Mouse (Mus musculus): ENCODE data around the gene Lrrtm1.

Lrrtm1 gene

GRCm38 (mm10) chr6:77242601-77243406 lies at the start of gene Lrrtm1:
Gene Lrrtm1 (plus strand): TSS chr6:77242689.
- DNase-seq, result peak; percentile 63 to 64

- DNase-seq, result no peak
Measured at GRCm38 (mm10) chr6:77196650-77197049, 45.8 kb upstream of the Lrrtm1 start.

DNA sequence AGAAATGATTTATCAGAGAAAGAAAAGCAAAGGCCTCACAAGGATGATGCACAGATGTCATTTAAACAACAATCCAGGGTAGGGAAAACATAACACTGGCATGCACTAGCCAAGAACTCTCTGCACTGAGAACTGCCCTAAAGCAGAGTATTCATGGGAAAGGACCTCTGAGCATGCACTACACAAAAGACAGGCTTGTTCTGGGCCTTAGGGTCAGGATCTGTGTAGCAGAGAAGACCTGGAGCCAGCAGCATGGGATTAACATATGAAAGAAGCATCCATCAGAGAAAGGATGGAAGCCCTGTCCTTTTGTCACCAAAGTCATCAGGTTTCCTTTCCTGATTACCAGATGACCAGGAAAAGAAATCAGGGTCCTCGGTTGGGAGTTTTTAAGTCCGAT lies 43.1 kb upstream of the Lrrtm1 start:
- no peak for DNase-seq

DNA sequence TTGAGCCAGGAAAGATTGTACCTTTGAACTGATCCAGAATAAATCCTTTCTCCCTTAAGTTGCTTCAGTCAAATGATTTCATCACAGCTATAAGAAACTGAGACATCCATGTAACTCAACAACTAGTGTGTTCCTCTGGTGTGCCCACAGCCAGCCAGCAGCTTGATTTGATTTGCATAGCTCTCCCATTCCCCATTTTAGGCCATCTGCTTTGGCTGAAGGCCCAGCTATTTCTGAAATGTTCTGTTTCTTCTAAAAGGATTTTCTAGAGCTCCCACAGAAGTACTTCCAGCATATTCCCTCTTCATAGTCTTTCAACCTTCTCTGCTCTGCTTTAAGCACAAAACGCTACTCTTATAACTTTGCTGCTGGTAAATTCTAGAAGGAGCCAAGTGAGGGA lies 33.3 kb upstream of the Lrrtm1 start:
- no peak for DNase-seq

- no peak for DNase-seq
Measured at GRCm38 (mm10) chr6:77209929-77210328, 32.6 kb upstream of the Lrrtm1 start.

DNA sequence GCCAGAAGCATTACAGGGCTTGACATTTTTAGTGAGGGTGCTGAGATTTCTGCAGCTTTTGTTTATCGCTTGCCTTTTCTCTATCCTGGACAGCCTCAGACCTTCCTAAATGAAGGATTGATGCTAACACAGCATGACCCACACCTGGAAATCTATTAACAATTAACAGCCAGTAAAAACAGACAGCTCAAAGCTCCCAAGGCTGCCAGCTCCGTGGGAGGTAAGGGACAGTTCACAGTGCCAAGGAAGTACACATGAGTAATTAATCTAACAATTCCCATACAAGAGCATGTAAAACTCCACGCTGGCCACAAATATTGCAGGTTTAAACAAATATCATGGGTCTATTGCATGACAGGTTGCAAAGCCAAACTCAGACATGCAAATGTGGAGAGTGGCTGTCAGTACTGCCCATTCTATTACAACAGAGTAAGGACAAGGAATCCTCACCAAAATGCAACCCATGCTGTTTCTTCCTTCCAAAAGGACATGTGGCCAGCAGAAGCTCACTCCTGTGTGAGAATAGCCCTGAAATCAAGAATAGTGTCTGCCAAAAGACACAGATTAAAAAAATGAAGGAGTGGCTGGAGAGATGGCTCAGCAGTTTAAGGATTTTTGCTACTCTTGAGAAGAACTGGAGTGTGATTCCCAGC lies 28.6 kb upstream of the Lrrtm1 start:
- peak; percentile 35 to 52 for DNase-seq

- no peak for DNase-seq
Measured at GRCm38 (mm10) chr6:77215322-77215721, 27.2 kb upstream of the Lrrtm1 start.

- DNase-seq, result peak in 1 of 2 experiments; percentile 12
Measured at GRCm38 (mm10) chr6:77218875-77219274, 23.6 kb upstream of the Lrrtm1 start.

- DNase-seq, result no peak
Measured at GRCm38 (mm10) chr6:77220776-77221175, 21.7 kb upstream of the Lrrtm1 start.

DNA sequence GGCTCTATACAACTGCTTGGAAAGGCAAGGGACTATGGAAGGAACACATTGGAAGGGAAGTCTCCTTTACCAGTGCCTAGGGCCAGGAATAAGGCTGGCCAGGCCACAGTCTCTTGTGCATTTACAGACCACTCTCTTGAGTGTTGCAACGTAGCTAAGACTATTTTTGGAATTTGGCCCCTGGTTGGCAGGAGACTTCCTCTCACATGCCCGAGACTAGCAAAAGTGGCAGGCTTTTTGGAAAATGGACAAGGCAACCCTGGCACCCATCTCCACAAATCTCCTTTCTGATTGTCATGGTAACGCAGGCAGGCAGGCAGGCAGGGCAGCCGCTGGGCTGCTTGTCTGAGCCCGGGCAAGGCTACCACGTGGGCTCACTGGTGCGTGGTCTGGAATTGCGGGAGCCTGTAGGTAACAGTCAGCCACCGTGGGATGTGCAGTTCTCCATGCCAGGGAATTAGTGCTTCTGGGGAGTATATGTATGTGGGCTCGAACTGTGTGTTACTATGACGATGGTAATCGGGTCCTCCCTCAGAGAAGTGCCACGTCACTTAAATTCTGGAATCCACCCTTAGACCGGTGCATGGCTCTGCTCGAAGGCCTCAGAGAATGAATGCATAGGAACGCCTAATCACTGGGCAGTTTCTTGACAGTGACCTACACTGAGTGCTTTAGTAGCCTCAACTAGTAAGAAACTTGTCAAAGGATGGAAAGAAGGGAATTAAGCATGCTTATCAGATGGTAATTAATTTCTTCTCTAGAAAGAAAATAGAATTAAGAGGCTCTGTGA lies 19.4 kb upstream of the Lrrtm1 start:
- peak; percentile 46 to 52 for DNase-seq

DNA sequence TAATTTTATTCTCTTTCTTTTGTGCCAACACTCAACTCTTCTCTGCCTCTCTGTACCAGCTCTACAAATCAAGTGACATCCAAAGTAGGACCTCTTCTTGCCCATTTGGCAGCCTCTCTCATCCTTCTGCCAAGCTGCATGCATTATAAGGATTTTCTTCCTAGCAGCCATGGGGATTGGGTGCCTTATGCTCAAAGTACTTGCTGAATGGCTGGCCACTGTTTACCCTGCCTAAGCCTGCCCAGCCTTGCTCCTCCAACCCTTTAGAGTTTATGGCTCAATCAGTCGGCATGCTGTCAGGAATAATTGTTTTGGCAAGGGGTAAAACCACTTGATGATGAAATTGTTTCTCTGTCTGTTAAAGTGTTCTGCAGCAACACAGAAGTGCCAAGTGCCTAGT lies 2.1 kb upstream of the Lrrtm1 start:
- no peak for DNase-seq

DNA sequence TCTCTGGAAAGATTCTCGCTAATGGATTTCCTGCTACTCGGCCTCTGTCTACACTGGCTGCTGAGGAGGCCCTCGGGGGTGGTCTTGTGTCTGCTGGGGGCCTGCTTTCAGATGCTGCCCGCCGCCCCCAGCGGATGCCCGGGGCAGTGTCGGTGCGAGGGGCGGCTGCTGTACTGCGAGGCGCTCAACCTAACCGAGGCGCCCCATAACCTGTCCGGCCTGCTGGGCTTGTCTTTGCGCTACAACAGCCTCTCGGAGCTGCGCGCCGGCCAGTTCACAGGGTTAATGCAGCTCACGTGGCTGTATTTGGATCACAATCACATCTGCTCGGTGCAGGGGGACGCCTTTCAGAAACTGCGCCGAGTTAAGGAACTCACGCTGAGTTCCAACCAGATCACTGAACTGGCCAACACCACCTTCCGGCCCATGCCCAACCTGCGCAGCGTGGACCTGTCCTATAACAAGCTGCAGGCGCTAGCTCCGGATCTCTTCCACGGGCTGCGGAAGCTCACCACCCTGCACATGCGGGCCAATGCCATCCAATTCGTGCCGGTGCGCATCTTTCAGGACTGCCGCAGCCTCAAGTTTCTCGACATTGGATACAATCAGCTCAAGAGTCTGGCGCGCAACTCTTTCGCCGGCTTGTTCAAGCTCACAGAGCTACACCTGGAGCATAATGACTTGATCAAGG lies 1.2 kb downstream of the Lrrtm1 start:
- DNase-seq, result peak; percentile 49 to 50

DNA sequence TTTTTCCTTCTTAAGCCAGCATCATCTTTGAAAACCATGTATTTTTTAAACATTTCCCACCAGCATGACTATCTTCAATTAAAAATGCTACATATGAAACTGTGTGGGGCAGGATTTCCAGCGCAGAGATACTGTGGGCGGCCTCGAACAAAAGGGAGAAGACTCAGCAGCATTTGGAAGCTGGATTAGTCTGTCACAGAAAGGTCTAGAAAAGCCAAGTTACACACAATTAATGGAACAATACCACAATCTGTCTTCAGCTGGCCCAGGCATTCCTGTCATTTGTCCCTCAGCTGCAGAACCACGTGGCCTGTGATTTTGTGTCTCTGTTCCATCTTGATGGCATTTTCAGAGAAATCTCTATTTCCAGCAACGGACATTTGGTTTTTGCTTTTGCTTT lies 11.0 kb downstream of the Lrrtm1 start:
- DNase-seq, result no peak

DNA sequence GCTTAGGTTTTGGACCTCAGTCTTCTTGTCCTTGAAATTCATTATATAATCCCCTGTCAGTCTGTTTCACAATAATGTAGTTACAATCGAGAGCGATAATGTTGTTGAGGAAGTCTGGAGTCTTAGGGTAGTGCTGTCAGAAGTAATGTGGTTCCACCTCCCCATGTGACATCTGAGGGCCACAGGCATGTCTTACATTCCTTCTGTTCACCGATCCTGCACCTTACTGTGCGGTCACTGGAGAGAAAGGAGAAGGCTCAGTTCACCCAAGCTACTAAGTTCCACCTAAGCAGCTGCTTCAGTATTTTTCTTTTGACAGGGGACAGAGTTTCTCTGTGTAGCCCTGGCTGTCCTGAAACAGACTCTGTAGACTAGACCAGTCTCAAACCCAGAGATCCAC lies 13.9 kb downstream of the Lrrtm1 start:
- DNase-seq, result no peak

- peak; percentile 12 to 24 for DNase-seq
Measured at GRCm38 (mm10) chr6:77257358-77258105, 15.0 kb downstream of the Lrrtm1 start.

- no peak for DNase-seq
Measured at GRCm38 (mm10) chr6:77265163-77265562, 22.7 kb downstream of the Lrrtm1 start.

- no peak for DNase-seq
Measured at GRCm38 (mm10) chr6:77278794-77279193, 36.3 kb downstream of the Lrrtm1 start.

DNA sequence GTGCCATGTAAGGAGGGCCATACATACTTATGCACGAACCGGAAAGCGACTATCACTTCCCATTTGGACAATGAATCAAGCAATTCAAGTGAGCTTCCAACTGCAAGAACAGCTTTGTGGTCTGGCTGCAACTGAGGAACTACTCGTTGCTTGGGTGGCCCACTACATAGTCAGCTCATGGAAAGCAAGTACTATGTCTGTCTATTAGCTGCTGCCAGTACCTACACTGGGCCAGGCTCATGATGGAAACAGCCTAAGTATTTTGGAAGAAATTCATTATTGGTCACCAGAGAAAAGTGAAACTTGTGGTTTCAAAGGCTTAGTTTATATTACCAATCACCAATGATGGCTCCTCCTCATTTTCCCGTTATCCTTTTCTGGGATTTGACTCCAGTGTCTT lies 43.8 kb downstream of the Lrrtm1 start:
- DNase-seq, result no peak

GRCm38 (mm10) chr6:77288402-77288801 lies 45.9 kb downstream of the Lrrtm1 start:
- peak; percentile 46 to 47 for DNase-seq

DNA sequence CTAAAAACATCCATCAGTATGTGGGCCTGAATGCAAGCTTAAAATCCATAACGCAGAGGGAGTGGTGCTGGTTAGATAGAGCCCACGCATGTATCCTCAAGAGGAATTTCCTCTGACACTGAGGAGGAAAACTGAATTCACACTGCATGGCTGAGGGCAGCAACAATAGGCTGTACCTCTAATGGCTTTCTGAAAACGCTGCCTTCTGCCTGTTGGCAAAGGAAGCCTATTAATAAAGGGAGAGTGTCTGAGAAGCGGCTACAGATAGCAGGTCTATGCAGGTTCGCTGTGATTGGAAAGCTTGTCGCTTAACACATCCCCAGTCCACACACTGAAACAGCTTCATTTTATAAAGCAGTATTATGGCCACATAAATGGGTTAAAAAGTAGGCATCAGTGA lies 48.9 kb downstream of the Lrrtm1 start:
- DNase-seq, result no peak

DNA sequence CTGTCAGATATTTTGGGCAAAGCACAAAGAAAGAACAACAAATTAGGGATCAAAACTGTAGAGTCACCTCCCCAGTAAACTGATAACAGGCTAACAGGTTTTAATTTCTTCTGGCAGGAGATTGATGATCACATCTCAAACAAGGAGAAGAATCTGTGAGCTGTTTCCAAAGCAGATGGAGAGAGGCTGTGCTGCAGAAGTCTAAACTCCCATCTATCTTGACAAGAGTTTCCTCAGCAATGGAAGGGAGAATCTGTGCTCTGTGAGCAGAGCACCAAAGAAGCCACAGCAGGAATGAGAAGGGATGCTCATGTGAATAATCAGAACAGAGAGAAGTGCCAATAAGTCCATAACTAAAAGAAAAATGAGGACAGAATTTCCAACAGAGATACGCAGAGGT lies 58.8 kb downstream of the Lrrtm1 start:
- no peak for DNase-seq

GRCm38 (mm10) chr6:77306796-77307195 lies 64.3 kb downstream of the Lrrtm1 start:
- no peak for DNase-seq
